Mouse (Mus musculus) ES-Bruce4 (cell line): Measurements from ENCODE around the gene Gstt1. TPM values are rescaled to one million over a fixed set of nuclear protein-coding genes. Genes with fewer than 3 reads are reported as not detected.

ENCODE experiments used
- H3K27ac ChIP-seq: 2 replicates; pipeline ENCODE4 v1.5.1; 2012; ENCODE audit warnings: low read length, inconsistent platforms; ENCODE audit not compliant: insufficient read depth
- H3K27me3 ChIP-seq: 2 replicates; pipeline ENCODE4 v1.6.1; 2012; ENCODE audit warnings: mild to moderate bottlenecking, low read length, inconsistent platforms; ENCODE audit not compliant: control insufficient read depth, poor library complexity, insufficient read depth, severe bottlenecking
- H3K36me3 ChIP-seq: 2 replicates; pipeline ENCODE4 v1.6.1; 2012; ENCODE audit warnings: inconsistent platforms, mild to moderate bottlenecking, low read length, moderate library complexity; ENCODE audit not compliant: control insufficient read depth, poor library complexity, insufficient read depth, severe bottlenecking
- H3K4me1 ChIP-seq: one replicate; pipeline ENCODE4 v1.8.1; 2011; ENCODE audit warnings: low read length; ENCODE audit not compliant: control insufficient read depth, insufficient read depth
- H3K4me3 ChIP-seq: 2 replicates; pipeline ENCODE4 v1.5.1; 2011; ENCODE audit warnings: low read depth, mild to moderate bottlenecking, low read length
- H3K9ac ChIP-seq: 2 replicates; pipeline ENCODE4 v1.6.1; 2012; ENCODE audit warnings: low read depth, mild to moderate bottlenecking, inconsistent platforms; ENCODE audit not compliant: poor library complexity, severe bottlenecking
- H3K9me3 ChIP-seq: replicated peaks from 2 replicates; pipeline ENCODE4 v1.6.1; 2012; ENCODE audit warnings: mild to moderate bottlenecking, low read length, inconsistent platforms; ENCODE audit not compliant: control insufficient read depth, poor library complexity, insufficient read depth, severe bottlenecking
- CTCF ChIP-seq: IDR thresholded peaks from one replicate; pipeline ENCODE4 v1.8.1; 2011; ENCODE audit warnings: low read depth, low read length
- EP300 ChIP-seq: IDR thresholded peaks from 2 replicates; pipeline ENCODE4 v1.6.1; 2011; ENCODE audit warnings: low read depth, low read length; ENCODE audit not compliant: insufficient read depth
- POLR2A ChIP-seq: IDR thresholded peaks from one replicate; pipeline ENCODE4 v1.8.1; 2011; ENCODE audit warnings: low read length; ENCODE audit not compliant: insufficient read depth
- polyA plus RNA-seq: library from polyadenylated mRNA; stranded (reverse); fragments of >200 nt; gene quantifications from 2 replicates; pipeline ENCODE4 v1.2.4, GENCODE M21; 2011; ENCODE audit warnings: low read depth; ENCODE audit not compliant: missing spikeins, insufficient read depth, insufficient read length

Gstt1 gene
- polyA plus RNA-seq, 1 experiment: 9.5 TPM

GRCm38 (mm10) chr10:75785442-75785841, 12.9 kb downstream of the Gstt1 start:
- Histone ChIP-seq H3K4me1 (no peaks in the 10 kb centered on the region), H3K4me3 (no peak overlapping the region), H3K9ac (no peak overlapping the region), H3K27me3 (no peaks in the 10 kb centered on the region), H3K9me3 (no peaks in the 10 kb centered on the region), H3K27ac (no peak overlapping the region), H3K36me3 (no peaks in the 10 kb centered on the region)
- TF ChIP-seq CTCF (no peak), EP300 (no peak), POLR2A (no peak)

GRCm38 (mm10) chr10:75780769-75781578, 17.4 kb downstream of the Gstt1 start, which contains the start of the genes Gm20441 and Gstt3:
Gene Gm20441, minus strand, starts transcription at chr10:75780954.
Gene Gstt3, minus strand, starts transcription at chr10:75781414.
- Histone ChIP-seq H3K36me3 (no peaks in the 10 kb centered on the region), H3K27me3 (no peaks in the 10 kb centered on the region), H3K9me3 (no peaks in the 10 kb centered on the region), H3K27ac (peak within 1 kb of the TSS; percentile 39; the same call in 1 of the 2 replicates), H3K9ac (peak within 1 kb of the TSS; percentile 35), H3K4me1 (no peaks in the 10 kb centered on the region), H3K4me3 (peak within 1 kb of the TSS; percentile 94)
- TF ChIP-seq EP300 (no peak), CTCF (no peak), POLR2A (peak; percentile 44)

GRCm38 (mm10) chr10:75779206-75780174, 18.9 kb downstream of the Gstt1 start:
- Histone ChIP-seq H3K9me3 (no peaks in the 10 kb centered on the region), H3K36me3 (no peaks in the 10 kb centered on the region), H3K9ac (no peak overlapping the region), H3K4me1 (no peaks in the 10 kb centered on the region), H3K27me3 (no peaks in the 10 kb centered on the region), H3K27ac (no peak overlapping the region), H3K4me3 (no peak overlapping the region)
- TF ChIP-seq EP300 (no peak), CTCF (no peak), POLR2A (no peak)

GRCm38 (mm10) chr10:75777885-75778284, 20.5 kb downstream of the Gstt1 start:
- H3K27me3 ChIP-seq: no peaks in the 10 kb centered on the region
- H3K9me3 ChIP-seq: no peaks in the 10 kb centered on the region

GRCm38 (mm10) chr10:75776562-75776961, 21.8 kb downstream of the Gstt1 start:
- H3K27ac ChIP-seq: no peak overlapping the region
- H3K4me3 ChIP-seq: no peak overlapping the region
- H3K36me3 ChIP-seq: no peaks in the 10 kb centered on the region
- H3K4me1 ChIP-seq: no peaks in the 10 kb centered on the region
- no peaks in the 10 kb centered on the region for H3K27me3 ChIP-seq
- H3K9ac ChIP-seq: no peak overlapping the region
- no peaks in the 10 kb centered on the region for H3K9me3 ChIP-seq
- TF ChIP-seq POLR2A: no peak
- TF ChIP-seq CTCF: no peak
- no peak for TF ChIP-seq EP300

More at GRCm38 (mm10) chr10:75777885-75778284, 20.5 kb downstream of the Gstt1 start:
- no peak overlapping the region for H3K9ac ChIP-seq
- H3K4me3 ChIP-seq: no peak overlapping the region
- TF ChIP-seq CTCF: no peak
- TF ChIP-seq EP300: no peak
- no peak for TF ChIP-seq POLR2A
- no peak overlapping the region for H3K27ac ChIP-seq
- no peaks in the 10 kb centered on the region for H3K4me1 ChIP-seq
- H3K36me3 ChIP-seq: no peaks in the 10 kb centered on the region
